Mouse (Mus musculus) C2C12 (cell line): ENCODE results near the gene Gm10570.

ENCODE experiments used
- CTCF ChIP-seq: IDR thresholded peaks from one replicate; pipeline ENCODE4 v1.5.1; 2011; ENCODE audit not compliant: control insufficient read depth, insufficient read depth, insufficient read length
- USF1 ChIP-seq: IDR thresholded peaks from one replicate; pipeline ENCODE4 v1.6.1; 2011; ENCODE audit warnings: low read depth, mild to moderate bottlenecking, control low read depth, moderate library complexity

GRCm38 (mm10) chr4:130302285-130302870 is 6.1 kb downstream of the Gm10570 start:
- TF ChIP-seq CTCF, result no peak
- no peak for TF ChIP-seq USF1
